Mouse (Mus musculus) forebrain, embryonic 11.5 days (tissue): Measurements from ENCODE around the gene Erich3. TPM values are rescaled to one million over a fixed set of nuclear protein-coding genes. Genes with fewer than 3 reads are reported as not detected.

Source experiments
- ATAC-seq: fragments of 200-750 bp; cut with Nextera tagmentation; replicated peaks from 2 replicates; pipeline ENCODE4 v1.8.0; 2017; ENCODE audit warnings: moderate TSS enrichment; ENCODE audit not compliant: low FRiP score
- DNase-seq: peaks from one replicate; pipeline ENCODE4 v3.0.0-alpha.2; 2017; ENCODE audit warnings: low spot score
- H3K27ac ChIP-seq: fragments of 300-500 bp; sonication (generic); 2 replicates; pipeline ENCODE4 v1.5.1; 2014; ENCODE audit warnings: low read depth, low read length
- H3K27me3 ChIP-seq: fragments of 300-500 bp; sonication (generic); 2 replicates; pipeline ENCODE4 v1.6.1; 2014; ENCODE audit warnings: mild to moderate bottlenecking, low read length, mixed read lengths; ENCODE audit not compliant: control insufficient read depth, insufficient read depth
- H3K36me3 ChIP-seq: fragments of 300-500 bp; sonication (generic); 2 replicates; pipeline ENCODE4 v1.6.1; 2014; ENCODE audit warnings: mild to moderate bottlenecking, low read length, moderate library complexity, mixed read lengths; ENCODE audit not compliant: control insufficient read depth, insufficient read depth
- H3K4me1 ChIP-seq: fragments of 300-500 bp; sonication (generic); replicated peaks from 2 replicates; pipeline ENCODE4 v1.6.1; 2014; ENCODE audit warnings: low read length, mixed read lengths; ENCODE audit not compliant: control insufficient read depth, insufficient read depth
- H3K4me2 ChIP-seq: fragments of 300-500 bp; sonication (generic); 2 replicates; pipeline ENCODE4 v1.6.1; 2014; ENCODE audit warnings: low read depth, mild to moderate bottlenecking, low read length, moderate library complexity, mixed read lengths; ENCODE audit not compliant: severe bottlenecking
- H3K4me3 ChIP-seq: fragments of 300-500 bp; sonication (generic); 2 replicates; pipeline ENCODE4 v1.5.1; 2014; ENCODE audit warnings: low read depth, low read length
- H3K9ac ChIP-seq: fragments of 300-500 bp; sonication (generic); 2 replicates; pipeline ENCODE4 v1.6.1; 2014; ENCODE audit warnings: low read length
- H3K9me3 ChIP-seq: fragments of 300-500 bp; sonication (generic); 2 replicates; pipeline ENCODE4 v1.6.1; 2016; ENCODE audit warnings: low read length, mixed read lengths; ENCODE audit not compliant: control insufficient read depth
- WGBS: fragments of 180-500 bp; shearing (Covaris S2); extraction: QIAGEN DNeasy Blood & Tissue Kit; methylation state at CpG from one replicate; pipeline ENCODE4 v1.1.7; 2014; 5-methylcytosine and 5-hydroxymethylcytosine counted together
- polyA plus RNA-seq: library from polyadenylated mRNA; unstranded; fragments of >200 nt; fragmentation: Nextera tagmentation; extraction: Ambion mirVana; gene quantifications from 2 replicates; pipeline ENCODE4 v1.2.1, GENCODE M21; 2014

Erich3 gene
- polyA plus RNA-seq, 1 experiment from 2014 or later, result 0.47 TPM

GRCm38 (mm10) chr3:154764115-154764514 is 100.5 kb downstream of the Erich3 start:
- DNase-seq, result no peak
- H3K36me3 ChIP-seq, result no peaks in the 10 kb centered on the region
- H3K4me2 ChIP-seq, result no peak overlapping the region
- no peaks in the 10 kb centered on the region for H3K27me3 ChIP-seq
- H3K4me3 ChIP-seq, result no peak overlapping the region
- WGBS, result 92% methylated on average over 7 of the region's 7 CpGs
- no peak overlapping the region for H3K27ac ChIP-seq
- ATAC-seq, result no peak
- H3K9me3 ChIP-seq, result no peaks in the 10 kb centered on the region
- no peaks in the 10 kb centered on the region for H3K4me1 ChIP-seq
- no peak overlapping the region for H3K9ac ChIP-seq

- H3K9me3 ChIP-seq, result no peaks in the 10 kb centered on the region
- no peaks in the 10 kb centered on the region for H3K4me1 ChIP-seq
- no peak overlapping the region for H3K27ac ChIP-seq
- H3K27me3 ChIP-seq, result no peaks in the 10 kb centered on the region
- H3K9ac ChIP-seq, result no peak overlapping the region
- no peaks in the 10 kb centered on the region for H3K36me3 ChIP-seq
- H3K4me3 ChIP-seq, result no peak overlapping the region
- DNase-seq (no peak), ATAC-seq (peak; percentile 27; the same call in 1 of the 2 replicates)
- H3K4me2 ChIP-seq, result no peak overlapping the region
- 76% methylated on average over 4 of the region's 4 CpGs for WGBS
Observed at GRCm38 (mm10) chr3:154766321-154766720, 102.7 kb downstream of the Erich3 start.

- WGBS, result 88% methylated on average over 2 of the region's 2 CpGs
- Histone ChIP-seq H3K9ac (no peak overlapping the region), H3K27ac (no peak overlapping the region), H3K4me3 (no peak overlapping the region), H3K9me3 (no peaks in the 10 kb centered on the region), H3K4me1 (no peaks in the 10 kb centered on the region), H3K27me3 (no peaks in the 10 kb centered on the region), H3K4me2 (no peak overlapping the region), H3K36me3 (no peaks in the 10 kb centered on the region)
- ATAC-seq (no peak), DNase-seq (no peak)
Observed at GRCm38 (mm10) chr3:154771651-154772050, 108.0 kb downstream of the Erich3 start.

- Histone ChIP-seq H3K9me3 (no peaks in the 10 kb centered on the region), H3K36me3 (no peaks in the 10 kb centered on the region), H3K4me1 (peaks cover 6% of the 10 kb centered on the region; the same call in 1 of the 2 replicates), H3K4me3 (no peak overlapping the region), H3K9ac (no peak overlapping the region), H3K27me3 (no peaks in the 10 kb centered on the region), H3K4me2 (no peak overlapping the region), H3K27ac (no peak overlapping the region)
- DNase-seq (no peak), ATAC-seq (peak; percentile 76)
- 56% methylated on average over 6 of the region's 6 CpGs for WGBS
Observed at GRCm38 (mm10) chr3:154778836-154779595, 115.4 kb downstream of the Erich3 start.

- Histone ChIP-seq H3K27me3 (no peaks in the 10 kb centered on the region), H3K4me3 (no peak overlapping the region), H3K4me2 (no peak overlapping the region), H3K36me3 (no peaks in the 10 kb centered on the region), H3K4me1 (no peaks in the 10 kb centered on the region), H3K27ac (no peak overlapping the region), H3K9ac (no peak overlapping the region), H3K9me3 (no peaks in the 10 kb centered on the region)
- 92% methylated on average over 9 of the region's 9 CpGs for WGBS
- DNase-seq (no peak), ATAC-seq (peak; percentile 34; the same call in 1 of the 2 replicates)
Observed at GRCm38 (mm10) chr3:154786354-154786753, 122.7 kb downstream of the Erich3 start.

GRCm38 (mm10) chr3:154787611-154788010 is 124.0 kb downstream of the Erich3 start:
- no peaks in the 10 kb centered on the region for H3K4me1 ChIP-seq
- H3K4me2 ChIP-seq, result no peak overlapping the region
- H3K9me3 ChIP-seq, result no peaks in the 10 kb centered on the region
- 85% methylated on average over 3 of the region's 3 CpGs for WGBS
- H3K4me3 ChIP-seq, result no peak overlapping the region
- ATAC-seq (no peak), DNase-seq (no peak)
- H3K27me3 ChIP-seq, result no peaks in the 10 kb centered on the region
- no peak overlapping the region for H3K9ac ChIP-seq
- no peaks in the 10 kb centered on the region for H3K36me3 ChIP-seq
- no peak overlapping the region for H3K27ac ChIP-seq

GRCm38 (mm10) chr3:154793571-154793970 is 129.9 kb downstream of the Erich3 start:
- 91% methylated on average over 4 of the region's 4 CpGs for WGBS
- no peaks in the 10 kb centered on the region for H3K27me3 ChIP-seq

GRCm38 (mm10) chr3:154798806-154799205 is 135.1 kb downstream of the Erich3 start:
- H3K36me3 ChIP-seq, result no peaks in the 10 kb centered on the region
- DNase-seq (no peak), ATAC-seq (no peak)
- H3K4me2 ChIP-seq, result no peak overlapping the region
- H3K9me3 ChIP-seq, result no peaks in the 10 kb centered on the region
- H3K27me3 ChIP-seq, result no peaks in the 10 kb centered on the region
- H3K9ac ChIP-seq, result no peak overlapping the region
- no peak overlapping the region for H3K4me3 ChIP-seq
- no peak overlapping the region for H3K27ac ChIP-seq
- WGBS, result 89% methylated on average over 4 of the region's 4 CpGs
- no peaks in the 10 kb centered on the region for H3K4me1 ChIP-seq

More at GRCm38 (mm10) chr3:154793571-154793970, 129.9 kb downstream of the Erich3 start:
- no peak for ATAC-seq
- H3K9me3 ChIP-seq, result no peaks in the 10 kb centered on the region
- no peak overlapping the region for H3K9ac ChIP-seq
- H3K36me3 ChIP-seq, result no peaks in the 10 kb centered on the region
- no peak overlapping the region for H3K27ac ChIP-seq
- DNase-seq, result no peak
- H3K4me2 ChIP-seq, result no peak overlapping the region
- H3K4me1 ChIP-seq, result no peaks in the 10 kb centered on the region
- H3K4me3 ChIP-seq, result no peak overlapping the region

GRCm38 (mm10) chr3:154800454-154800853 is 136.8 kb downstream of the Erich3 start:
- no peak for ATAC-seq
- no peak for DNase-seq
- Histone ChIP-seq H3K9me3 (no peaks in the 10 kb centered on the region), H3K4me1 (no peaks in the 10 kb centered on the region), H3K4me2 (no peak overlapping the region), H3K27me3 (no peaks in the 10 kb centered on the region), H3K4me3 (no peak overlapping the region), H3K36me3 (no peaks in the 10 kb centered on the region), H3K9ac (no peak overlapping the region), H3K27ac (no peak overlapping the region)
- WGBS, result 76% methylated on average over 8 of the region's 8 CpGs
